Mouse (Mus musculus) lung, embryonic 15.5 days (tissue): Measurements from ENCODE around the gene Sh3pxd2b. TPM values are rescaled to one million over a fixed set of nuclear protein-coding genes. Genes with fewer than 3 reads are reported as not detected.

ENCODE experiments used
- ATAC-seq: fragments of 200-750 bp; cut with Nextera tagmentation; 2 replicates; pipeline ENCODE4 v1.8.0; 2017; ENCODE audit warnings: moderate number of reproducible peaks, borderline replicate concordance; ENCODE audit not compliant: low FRiP score, low TSS enrichment; ENCODE audit errors: extremely low read depth
- H3K27ac ChIP-seq: fragments of 300-500 bp; sonication (generic); 2 replicates; pipeline ENCODE4 v1.5.1; 2015; ENCODE audit warnings: moderate library complexity, mild to moderate bottlenecking, inconsistent platforms
- H3K27me3 ChIP-seq: fragments of 300-500 bp; sonication (generic); 2 replicates; pipeline ENCODE4 v1.6.1; 2015; ENCODE audit warnings: inconsistent platforms
- H3K36me3 ChIP-seq: fragments of 300-500 bp; sonication (generic); 2 replicates; pipeline ENCODE4 v1.6.1; 2015; ENCODE audit warnings: inconsistent platforms
- H3K4me1 ChIP-seq: fragments of 300-500 bp; sonication (generic); 2 replicates; pipeline ENCODE4 v1.6.1; 2015; ENCODE audit warnings: inconsistent platforms
- H3K4me2 ChIP-seq: fragments of 300-500 bp; sonication (generic); 2 replicates; pipeline ENCODE4 v1.6.1; 2015; ENCODE audit warnings: inconsistent platforms, mild to moderate bottlenecking, moderate library complexity
- H3K4me3 ChIP-seq: fragments of 300-500 bp; sonication (generic); 2 replicates; pipeline ENCODE4 v1.5.1; 2015; ENCODE audit warnings: mild to moderate bottlenecking, inconsistent platforms
- H3K9ac ChIP-seq: fragments of 300-500 bp; sonication (generic); 2 replicates; pipeline ENCODE4 v1.6.1; 2015; ENCODE audit warnings: inconsistent platforms
- H3K9me3 ChIP-seq: fragments of 300-500 bp; sonication (generic); 2 replicates; pipeline ENCODE4 v1.6.1; 2016; ENCODE audit warnings: inconsistent platforms
- WGBS: fragments of 180-500 bp; shearing (Covaris S2); methylation state at CpG from one replicate; pipeline ENCODE4 v1.1.7; 2015; 5-methylcytosine and 5-hydroxymethylcytosine counted together
- polyA plus RNA-seq: library from polyadenylated mRNA; unstranded; fragments of >200 nt; fragmentation: Nextera tagmentation; extraction: Ambion mirVana; gene quantifications from 2 replicates; pipeline ENCODE4 v1.2.1, GENCODE M21; 2015

The Sh3pxd2b gene
- polyA plus RNA-seq, 1 experiment from 2014 or later: 24.3 TPM

- Histone ChIP-seq H3K4me2 (no peak overlapping the region), H3K9ac (no peak overlapping the region), H3K4me3 (no peak overlapping the region), H3K27me3 (no peaks in the 10 kb centered on the region), H3K27ac (peak overlapping the region; percentile 74), H3K4me1 (peaks cover 54% of the 10 kb centered on the region), H3K9me3 (no peaks in the 10 kb centered on the region), H3K36me3 (no peaks in the 10 kb centered on the region)
- WGBS: 56% methylated on average over 3 of the region's 3 CpGs
- no peak for ATAC-seq
Observed at GRCm38 (mm10) chr11:32363188-32363587, 15.6 kb downstream of the Sh3pxd2b start.

DNA sequence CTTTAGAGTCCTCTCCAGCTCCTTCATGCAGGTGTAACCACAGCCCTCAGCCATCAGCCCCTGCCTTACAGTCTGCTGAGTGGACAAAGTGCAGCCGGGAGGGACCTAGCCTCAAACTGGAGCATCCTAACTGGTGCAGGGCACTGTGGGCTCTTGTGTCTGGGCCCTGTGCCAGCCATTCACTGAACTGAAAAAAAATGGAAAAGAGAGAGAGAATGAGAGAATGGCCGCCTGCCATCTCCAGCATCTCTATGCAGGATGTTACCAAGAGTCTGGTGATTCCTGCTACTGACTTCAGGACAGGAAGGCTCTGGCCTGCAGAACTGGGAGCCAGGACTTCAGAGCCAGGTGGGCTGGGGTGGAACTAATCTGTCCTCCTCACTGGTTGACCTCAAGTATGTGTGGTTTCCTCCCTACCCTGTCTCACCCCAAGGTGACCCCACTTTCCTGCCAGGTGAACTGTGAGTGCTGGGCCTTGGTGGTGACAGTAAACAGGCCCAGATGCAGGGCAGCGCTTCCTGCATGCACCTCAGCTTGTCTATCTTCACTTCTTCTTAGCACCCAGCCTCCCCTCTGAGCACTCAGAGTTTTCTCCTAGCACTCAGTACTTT lies 16.1 kb downstream of the Sh3pxd2b start:
- Histone ChIP-seq H3K27me3 (no peaks in the 10 kb centered on the region), H3K4me3 (no peak overlapping the region), H3K9me3 (no peaks in the 10 kb centered on the region), H3K4me1 (peaks cover 52% of the 10 kb centered on the region), H3K9ac (no peak overlapping the region), H3K4me2 (no peak overlapping the region), H3K27ac (peak overlapping the region; percentile 74), H3K36me3 (no peaks in the 10 kb centered on the region)
- 18% methylated on average over 3 of the region's 3 CpGs for WGBS
- peak; percentile 64 for ATAC-seq

DNA sequence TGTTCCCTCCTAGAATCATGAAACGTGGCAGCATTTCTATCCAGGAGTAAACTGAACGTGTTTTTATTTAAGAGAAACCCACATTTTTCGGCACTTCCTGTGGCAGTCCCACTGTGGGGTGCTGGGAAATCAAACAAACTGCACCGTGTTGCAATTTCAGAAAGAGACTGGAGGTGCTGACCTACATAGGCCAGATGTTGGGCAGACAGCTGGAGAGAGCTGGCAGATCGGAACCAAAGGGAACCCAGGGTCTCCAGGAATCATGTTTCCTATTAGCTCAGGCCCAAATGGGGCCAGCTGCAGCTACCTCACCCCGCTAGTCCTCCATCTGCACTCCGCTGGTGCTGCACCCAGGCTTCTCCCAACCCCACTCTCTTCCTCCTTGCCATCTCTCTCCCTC lies 16.8 kb downstream of the Sh3pxd2b start:
- 50% methylated on average over 7 of the region's 7 CpGs for WGBS
- Histone ChIP-seq H3K27me3 (no peaks in the 10 kb centered on the region), H3K27ac (peak overlapping the region; percentile 74), H3K4me3 (no peak overlapping the region), H3K9ac (no peak overlapping the region), H3K36me3 (no peaks in the 10 kb centered on the region), H3K9me3 (no peaks in the 10 kb centered on the region), H3K4me1 (peaks cover 50% of the 10 kb centered on the region), H3K4me2 (no peak overlapping the region)
- ATAC-seq: peak; percentile 13; the same call in 1 of the 2 replicates

DNA sequence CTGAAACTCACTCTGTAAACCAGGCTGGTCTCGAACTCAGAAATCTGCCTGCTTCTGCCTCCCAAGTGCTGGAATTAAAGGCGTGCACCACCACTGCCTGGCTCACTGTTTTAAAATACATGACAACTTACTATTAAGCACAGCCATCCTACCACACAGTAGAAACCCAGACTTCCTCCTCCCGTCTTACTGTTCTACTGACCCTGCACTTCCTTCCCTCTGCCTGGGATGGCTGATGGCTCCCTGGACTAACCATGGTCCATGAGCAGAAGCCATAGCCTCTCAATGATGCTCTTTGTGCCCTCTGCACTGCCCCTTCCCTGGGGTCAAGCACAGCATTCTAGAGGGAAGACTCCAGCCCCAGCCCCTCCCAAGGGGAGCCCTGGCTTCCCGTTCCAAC lies 17.9 kb downstream of the Sh3pxd2b start:
- no peak overlapping the region for H3K4me2 ChIP-seq
- no peaks in the 10 kb centered on the region for H3K36me3 ChIP-seq
- H3K9ac ChIP-seq: no peak overlapping the region
- no peaks in the 10 kb centered on the region for H3K27me3 ChIP-seq
- H3K9me3 ChIP-seq: no peaks in the 10 kb centered on the region
- no peak overlapping the region for H3K4me3 ChIP-seq
- WGBS: 86% methylated on average over 4 of the region's 4 CpGs
- H3K4me1 ChIP-seq: peaks cover 48% of the 10 kb centered on the region
- ATAC-seq: no peak
- peak overlapping the region; percentile 63; the same call in 1 of the 2 replicates for H3K27ac ChIP-seq

DNA sequence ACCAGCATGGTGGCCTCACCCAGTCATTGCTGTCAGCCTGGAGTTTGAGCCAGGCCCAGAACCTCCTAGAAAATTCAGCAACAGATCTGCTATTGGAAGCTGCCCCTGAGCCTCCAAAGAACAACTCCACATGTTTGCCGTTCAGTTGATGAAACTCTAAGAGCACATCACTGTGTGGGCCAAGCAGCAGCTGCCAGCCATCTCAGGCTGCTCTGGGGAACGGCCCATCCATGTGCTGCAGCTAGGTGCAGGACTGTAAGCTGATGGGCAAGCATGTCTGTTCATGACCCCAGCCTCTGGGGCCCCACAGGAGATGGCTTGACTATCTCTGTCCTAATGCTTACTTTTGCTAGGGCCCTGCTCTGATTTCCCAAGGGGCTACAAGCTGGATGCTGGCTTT lies 19.4 kb downstream of the Sh3pxd2b start:
- Histone ChIP-seq H3K4me2 (no peak overlapping the region), H3K4me3 (no peak overlapping the region), H3K36me3 (peaks cover 9% of the 10 kb centered on the region), H3K9me3 (no peaks in the 10 kb centered on the region), H3K9ac (no peak overlapping the region), H3K27ac (peak overlapping the region; percentile 63), H3K27me3 (no peaks in the 10 kb centered on the region), H3K4me1 (peaks cover 48% of the 10 kb centered on the region)
- ATAC-seq: no peak
- WGBS: 41% methylated on average over 2 of the region's 2 CpGs

- ATAC-seq: no peak
- peaks cover 33% of the 10 kb centered on the region for H3K4me1 ChIP-seq
- H3K27me3 ChIP-seq: no peaks in the 10 kb centered on the region
- no peak overlapping the region for H3K4me2 ChIP-seq
- no peak overlapping the region for H3K27ac ChIP-seq
- H3K36me3 ChIP-seq: peaks cover 26% of the 10 kb centered on the region
- 83% methylated on average over 3 of the region's 3 CpGs for WGBS
- no peaks in the 10 kb centered on the region for H3K9me3 ChIP-seq
- H3K9ac ChIP-seq: no peak overlapping the region
- H3K4me3 ChIP-seq: no peak overlapping the region
Observed at GRCm38 (mm10) chr11:32368986-32369385, 21.4 kb downstream of the Sh3pxd2b start.

DNA sequence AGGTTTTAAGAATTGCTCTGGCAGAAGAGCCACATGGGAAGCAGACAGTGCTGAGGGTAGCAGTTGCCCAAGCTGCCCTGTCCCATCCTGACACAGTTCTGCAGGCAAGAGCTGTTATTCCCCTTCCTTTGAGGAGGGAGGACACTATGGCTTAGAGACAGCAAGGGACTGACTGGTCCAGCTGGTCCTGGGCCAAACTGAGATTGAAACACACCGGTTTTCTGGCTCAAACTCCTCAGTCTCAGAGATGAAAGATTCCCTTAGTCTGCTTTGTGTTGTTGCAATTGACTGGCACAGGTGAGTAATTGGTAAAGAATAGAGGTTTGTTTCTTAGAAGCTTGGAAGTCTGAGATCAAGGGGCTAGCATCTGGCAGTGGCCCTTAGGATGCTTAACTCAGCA lies 23.3 kb downstream of the Sh3pxd2b start:
- no peaks in the 10 kb centered on the region for H3K27me3 ChIP-seq
- no peak for ATAC-seq
- peaks cover 33% of the 10 kb centered on the region for H3K36me3 ChIP-seq
- no peak overlapping the region for H3K27ac ChIP-seq
- H3K4me2 ChIP-seq: no peak overlapping the region
- WGBS: 56% methylated on average over 1 of the region's 1 CpGs
- no peak overlapping the region for H3K4me3 ChIP-seq
- H3K4me1 ChIP-seq: peaks cover 16% of the 10 kb centered on the region
- no peak overlapping the region for H3K9ac ChIP-seq
- H3K9me3 ChIP-seq: no peaks in the 10 kb centered on the region

GRCm38 (mm10) chr11:32373266-32374026 lies 25.8 kb downstream of the Sh3pxd2b start:
- Histone ChIP-seq H3K27ac (no peak overlapping the region), H3K4me1 (no peaks in the 10 kb centered on the region), H3K9me3 (no peaks in the 10 kb centered on the region), H3K27me3 (no peaks in the 10 kb centered on the region), H3K9ac (no peak overlapping the region), H3K36me3 (peaks cover 57% of the 10 kb centered on the region), H3K4me2 (no peak overlapping the region), H3K4me3 (no peak overlapping the region)
- 65% methylated on average over 13 of the region's 13 CpGs for WGBS
- ATAC-seq: no peak

DNA sequence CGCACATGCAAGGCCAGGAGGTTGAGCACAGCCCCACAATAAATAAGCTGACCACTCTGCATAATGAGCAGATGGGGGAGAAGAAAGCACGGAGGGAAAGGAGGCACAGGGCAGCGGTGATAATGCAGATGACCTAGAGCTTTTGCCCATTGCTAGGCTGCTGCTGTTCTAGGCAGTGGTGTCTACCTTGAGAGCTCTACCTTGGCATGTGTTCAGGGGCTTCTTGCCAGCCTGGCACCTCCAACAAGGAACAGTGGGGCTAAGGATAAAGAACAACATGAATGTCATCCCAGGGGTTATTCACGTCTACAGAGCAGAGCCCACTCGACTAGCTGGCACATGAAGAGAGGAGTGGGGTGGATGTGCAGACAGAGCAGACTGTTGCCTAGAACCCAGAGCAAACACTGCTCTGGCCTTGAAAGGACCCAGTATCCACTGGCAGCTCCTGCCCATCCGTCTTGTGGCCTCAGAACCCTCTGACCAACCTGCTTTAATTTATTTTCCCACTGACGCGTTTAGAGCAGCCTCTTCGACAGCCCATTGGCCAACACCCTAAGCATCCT lies 26.5 kb downstream of the Sh3pxd2b start:
- Histone ChIP-seq H3K27ac (no peak overlapping the region), H3K36me3 (peaks cover 57% of the 10 kb centered on the region), H3K4me3 (no peak overlapping the region), H3K4me2 (no peak overlapping the region), H3K4me1 (no peaks in the 10 kb centered on the region), H3K9ac (no peak overlapping the region), H3K9me3 (no peaks in the 10 kb centered on the region), H3K27me3 (no peaks in the 10 kb centered on the region)
- WGBS: 76% methylated on average over 9 of the region's 9 CpGs
- no peak for ATAC-seq

- H3K27ac ChIP-seq: no peak overlapping the region
Observed at GRCm38 (mm10) chr11:32375104-32375535, 27.5 kb downstream of the Sh3pxd2b start.

DNA sequence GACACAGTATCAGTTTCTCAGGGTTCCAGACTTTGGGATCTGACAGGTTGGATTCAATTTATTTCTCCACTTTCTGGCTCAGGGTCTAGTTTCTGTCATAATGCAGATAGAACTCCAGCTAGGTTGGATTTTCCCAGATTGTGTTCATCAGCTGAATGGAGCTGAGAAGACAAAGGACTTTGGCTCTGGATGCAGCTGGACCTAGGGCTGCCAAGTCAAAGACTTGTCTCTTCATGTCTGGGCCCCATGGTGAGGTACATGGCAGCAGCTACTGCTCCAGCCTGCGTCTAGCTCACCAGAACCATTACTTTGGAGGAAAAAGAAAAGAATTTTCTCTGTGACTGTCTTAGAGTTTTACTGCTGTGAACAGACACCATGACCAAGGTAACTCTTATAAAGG lies 28.5 kb downstream of the Sh3pxd2b start:
- Histone ChIP-seq H3K9ac (no peak overlapping the region), H3K4me3 (no peak overlapping the region), H3K27me3 (no peaks in the 10 kb centered on the region), H3K36me3 (peaks cover 60% of the 10 kb centered on the region), H3K9me3 (no peaks in the 10 kb centered on the region), H3K27ac (no peak overlapping the region), H3K4me2 (no peak overlapping the region), H3K4me1 (0 out of 2 replicates have a peak, but pooled peaks cover 3% of the 10 kb centered on the region)
- ATAC-seq: no peak
- 77% methylated on average over 1 of the region's 1 CpGs for WGBS

More at GRCm38 (mm10) chr11:32375104-32375535, 27.5 kb downstream of the Sh3pxd2b start:
- 71% methylated on average over 4 of the region's 4 CpGs for WGBS
- H3K9me3 ChIP-seq: no peaks in the 10 kb centered on the region
- no peak overlapping the region for H3K4me3 ChIP-seq
- peak; percentile 56; the same call in 1 of the 2 replicates for ATAC-seq
- no peaks in the 10 kb centered on the region for H3K4me1 ChIP-seq
- no peak overlapping the region for H3K4me2 ChIP-seq
- no peak overlapping the region for H3K9ac ChIP-seq
- no peaks in the 10 kb centered on the region for H3K27me3 ChIP-seq
- H3K36me3 ChIP-seq: peaks cover 57% of the 10 kb centered on the region

DNA sequence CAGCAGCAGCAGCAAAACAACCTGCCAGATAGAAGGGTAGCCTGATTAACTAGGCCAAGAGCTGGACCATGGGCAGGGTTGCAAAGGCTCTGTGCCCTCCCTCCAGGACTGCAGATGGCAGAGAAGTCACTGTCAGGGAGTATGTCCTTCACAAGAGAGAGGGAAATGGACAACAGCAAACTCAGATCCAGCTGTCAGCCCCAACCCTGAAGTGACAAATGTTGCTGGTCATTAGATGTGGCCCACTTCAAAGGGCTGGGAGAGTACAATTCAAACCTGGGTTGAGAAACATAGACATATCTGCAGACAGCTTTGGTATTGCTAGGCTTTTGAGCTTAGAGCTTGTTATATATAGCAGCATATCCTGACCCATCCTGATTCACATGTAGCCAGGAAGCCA lies 32.3 kb downstream of the Sh3pxd2b start:
- no peak overlapping the region for H3K4me3 ChIP-seq
- no peak overlapping the region for H3K4me2 ChIP-seq
- H3K27me3 ChIP-seq: no peaks in the 10 kb centered on the region
- no peaks in the 10 kb centered on the region for H3K9me3 ChIP-seq
- H3K27ac ChIP-seq: no peak overlapping the region
- ATAC-seq: no peak
- H3K9ac ChIP-seq: no peak overlapping the region
- peaks cover 37% of the 10 kb centered on the region for H3K36me3 ChIP-seq
- H3K4me1 ChIP-seq: peaks cover 27% of the 10 kb centered on the region
